Mouse (Mus musculus): ENCODE data around the gene Kif23.

Kif23 gene

DNA sequence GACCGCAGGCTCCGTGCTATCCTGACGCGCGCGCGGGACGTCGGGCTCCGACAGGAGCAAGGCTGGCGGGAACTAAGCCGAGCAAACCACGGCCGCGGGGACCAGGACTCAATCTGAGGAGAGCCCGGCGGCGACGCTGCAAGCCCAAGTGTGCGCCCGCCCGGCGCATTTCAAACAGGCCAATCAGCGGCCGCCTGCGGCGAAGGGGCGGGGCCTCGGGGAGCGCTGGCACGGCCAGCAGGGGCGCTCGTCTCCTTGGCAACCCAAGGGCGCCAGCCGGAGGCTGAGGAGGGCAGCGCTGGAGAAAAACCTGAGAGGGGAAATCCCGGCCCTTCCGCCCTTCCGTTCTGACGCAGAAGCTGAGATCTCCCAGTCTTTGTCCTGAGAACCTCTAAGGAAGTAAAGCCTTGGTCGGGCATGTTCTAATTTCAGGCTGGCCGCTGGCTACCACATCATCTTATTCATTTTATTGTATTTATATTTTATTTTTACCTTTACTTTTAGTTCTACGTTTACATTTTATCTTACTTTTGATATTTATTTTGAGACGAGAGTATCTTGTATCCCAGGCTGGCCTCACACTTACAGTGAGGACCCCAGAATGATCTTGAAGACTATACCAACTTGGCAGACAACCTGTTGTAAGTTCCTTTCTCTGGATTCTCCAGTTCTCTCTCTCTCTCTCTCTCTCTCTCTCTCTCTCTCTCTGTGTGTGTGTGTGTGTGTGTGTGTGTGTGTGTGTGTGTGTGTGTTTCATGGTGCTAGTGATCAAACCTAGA lies at the start of gene Kif23:
Gene Kif23 (minus strand): TSS at position 152 of the 779 bp plus-strand sequence.
- DNase-seq, result peak; percentile 99

DNA sequence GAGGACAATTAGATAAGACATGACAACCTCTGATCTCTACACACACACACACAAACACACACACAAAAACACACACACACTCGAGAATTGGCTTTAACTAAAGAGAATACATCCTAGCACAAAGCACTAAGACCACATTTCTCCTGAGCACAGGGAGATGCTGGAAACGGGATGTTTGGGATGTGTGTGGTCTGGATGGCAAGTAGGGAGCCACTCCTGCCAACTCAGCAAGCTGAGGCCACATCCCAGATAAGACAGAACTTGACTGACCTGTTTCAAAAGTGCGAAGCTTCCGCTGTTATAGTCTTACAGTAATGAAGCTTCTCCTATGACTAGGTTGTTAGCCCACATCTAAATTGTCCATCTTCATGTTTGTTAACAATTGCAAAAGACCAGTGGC lies 44.6 kb upstream of the Kif23 start:
- no peak for DNase-seq

DNA sequence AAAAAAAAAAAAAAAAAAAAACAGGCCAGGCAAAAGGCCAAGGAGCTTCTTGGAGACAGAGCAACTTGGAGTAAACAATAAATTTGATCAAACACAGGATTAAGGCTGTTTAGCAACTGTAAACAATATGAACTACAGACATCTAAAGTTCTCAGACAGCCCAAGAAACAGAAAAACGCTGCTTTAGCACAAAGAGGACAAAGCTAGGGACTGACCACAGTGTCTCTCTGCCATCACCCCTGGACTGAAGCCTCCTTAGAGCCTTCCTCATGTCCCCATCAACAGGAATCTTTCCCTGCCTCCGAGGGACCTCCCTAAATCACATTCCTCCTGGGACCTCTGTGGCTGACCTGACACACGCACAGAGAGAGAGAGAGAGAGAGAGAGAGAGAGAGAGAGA lies 44.2 kb upstream of the Kif23 start:
- no peak for DNase-seq

DNA sequence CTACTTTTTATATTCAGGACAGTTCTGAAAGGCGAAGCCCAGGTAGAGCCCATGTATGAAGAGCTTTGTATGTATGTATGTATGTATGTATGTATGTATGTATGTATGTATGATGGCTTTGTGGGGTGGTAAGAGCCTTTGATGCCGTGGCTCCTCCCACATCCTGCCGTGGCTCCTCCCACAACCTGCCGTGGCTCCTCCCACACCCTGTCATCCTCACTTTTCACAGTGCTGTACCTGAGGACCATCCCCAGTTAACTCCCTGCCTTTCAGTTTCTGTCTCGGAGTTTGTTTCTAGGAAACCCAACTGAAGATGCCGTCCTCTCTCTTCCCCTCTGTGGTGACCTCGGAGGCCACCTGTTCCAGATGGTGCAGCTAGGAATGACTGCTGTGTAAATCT lies 39.5 kb upstream of the Kif23 start:
- DNase-seq, result peak; percentile 52

GRCm38 (mm10) chr9:61985183-61985863 lies 38.7 kb upstream of the Kif23 start:
- peak; percentile 77 for DNase-seq

GRCm38 (mm10) chr9:61982940-61983620 lies 36.5 kb upstream of the Kif23 start:
- DNase-seq, result peak; percentile 54

- no peak for DNase-seq
Measured at GRCm38 (mm10) chr9:61981876-61982275, 35.3 kb upstream of the Kif23 start.

DNA sequence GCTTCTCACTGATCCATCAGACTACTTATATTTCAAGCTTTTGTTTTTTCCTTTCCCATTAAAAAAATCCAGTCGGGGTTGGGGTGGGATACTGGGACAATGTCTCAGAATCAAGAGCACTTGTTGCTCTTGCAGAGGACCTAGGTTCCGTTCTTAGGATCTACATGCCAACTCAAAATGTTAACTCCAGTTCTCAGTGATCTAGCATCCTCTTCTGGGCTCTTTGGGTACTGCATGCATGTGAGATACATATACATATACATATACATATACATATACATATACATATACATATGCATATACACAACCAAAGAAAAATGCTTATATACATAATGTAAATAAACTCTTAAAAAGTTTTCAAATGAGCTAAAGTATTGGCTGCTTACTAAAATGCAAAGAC lies 33.4 kb upstream of the Kif23 start:
- no peak for DNase-seq

- DNase-seq, result no peak
Measured at GRCm38 (mm10) chr9:61977258-61977945, 30.8 kb upstream of the Kif23 start.

- no peak for DNase-seq
Measured at GRCm38 (mm10) chr9:61972031-61972430, 25.5 kb upstream of the Kif23 start.

- DNase-seq, result no peak
Measured at GRCm38 (mm10) chr9:61971045-61971444, 24.5 kb upstream of the Kif23 start.

DNA sequence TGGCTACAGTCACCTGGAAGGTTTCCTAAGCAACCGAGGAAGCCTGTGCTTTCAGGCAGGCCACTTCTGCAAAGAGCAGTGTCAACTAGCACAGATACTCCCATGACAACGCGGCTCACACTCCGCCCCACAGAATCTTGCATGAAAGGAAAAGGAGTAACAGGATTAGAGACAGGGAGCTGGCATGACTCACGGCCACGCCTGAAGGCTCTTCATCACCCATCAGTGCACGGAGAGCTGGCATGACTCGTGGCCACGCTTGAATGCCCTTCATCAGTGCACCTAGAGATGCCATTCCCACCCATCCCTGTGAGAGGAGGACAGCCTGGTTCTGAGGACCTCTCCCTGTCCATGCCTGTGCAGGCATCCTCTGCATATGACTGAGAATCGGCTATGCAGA lies 20.8 kb upstream of the Kif23 start:
- no peak for DNase-seq

DNA sequence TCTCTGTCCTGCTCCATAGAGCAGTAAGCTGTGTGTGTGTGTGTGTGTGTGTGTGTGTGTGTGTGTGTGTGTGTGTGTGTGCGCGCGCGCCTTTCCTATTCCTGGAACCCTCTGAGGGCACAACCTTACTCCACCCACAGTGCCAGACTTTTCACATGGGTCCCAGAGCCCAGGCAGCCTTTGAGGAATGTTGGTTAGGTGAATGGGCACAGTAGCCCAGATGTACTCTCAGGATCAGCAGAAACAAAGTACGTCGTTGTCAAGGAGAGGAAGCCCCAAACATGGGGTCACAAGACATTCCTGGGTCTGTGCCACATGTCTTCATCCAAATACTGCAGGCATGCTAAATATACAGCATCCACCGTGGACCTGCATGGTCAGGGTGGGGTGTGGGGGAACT lies 19.4 kb upstream of the Kif23 start:
- DNase-seq, result no peak

- peak; percentile 82 for DNase-seq
Measured at GRCm38 (mm10) chr9:61965411-61965930, 18.9 kb upstream of the Kif23 start.

DNA sequence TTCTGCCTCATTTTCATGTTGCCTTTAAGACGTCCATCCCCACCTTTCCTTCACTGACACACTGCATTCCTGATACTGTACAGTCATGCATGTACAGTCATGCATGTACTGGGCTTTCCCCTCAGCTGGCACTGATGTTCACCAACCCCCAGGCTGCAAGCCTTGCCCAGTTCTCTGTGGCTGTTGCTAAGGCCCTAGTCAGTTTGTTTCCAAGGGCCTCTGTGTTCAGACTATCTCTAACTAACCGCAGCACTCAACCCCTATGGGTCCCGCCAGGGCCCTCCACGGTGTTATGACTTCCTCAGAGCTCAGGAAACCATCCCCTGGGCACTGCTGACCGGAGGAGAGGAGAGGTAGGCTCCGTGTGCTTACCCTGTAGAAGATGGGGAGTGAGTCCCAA lies 16.8 kb upstream of the Kif23 start:
- no peak for DNase-seq

- peak; percentile 20 for DNase-seq
Measured at GRCm38 (mm10) chr9:61961181-61961580, 14.6 kb upstream of the Kif23 start.

DNA sequence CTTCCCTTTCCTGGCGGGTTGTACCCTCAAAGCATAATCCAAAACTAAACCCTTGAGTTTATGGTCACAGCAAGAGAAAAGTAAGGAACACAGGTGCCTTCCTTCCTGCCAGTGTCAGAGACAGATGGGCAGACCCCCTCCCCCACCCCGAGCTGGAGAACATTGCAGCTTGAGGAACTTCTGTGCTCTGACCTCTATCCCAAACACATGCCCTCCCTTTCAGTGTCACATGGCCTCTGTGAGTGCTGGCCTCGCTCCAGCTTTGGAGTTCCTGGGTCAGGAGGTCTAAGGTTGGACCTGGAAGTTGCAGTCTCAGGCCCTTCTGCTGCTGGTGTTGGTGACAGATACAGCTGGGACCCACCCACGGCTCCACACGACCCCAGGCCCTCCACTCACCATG lies 14.2 kb upstream of the Kif23 start:
- DNase-seq, result peak; percentile 54

DNA sequence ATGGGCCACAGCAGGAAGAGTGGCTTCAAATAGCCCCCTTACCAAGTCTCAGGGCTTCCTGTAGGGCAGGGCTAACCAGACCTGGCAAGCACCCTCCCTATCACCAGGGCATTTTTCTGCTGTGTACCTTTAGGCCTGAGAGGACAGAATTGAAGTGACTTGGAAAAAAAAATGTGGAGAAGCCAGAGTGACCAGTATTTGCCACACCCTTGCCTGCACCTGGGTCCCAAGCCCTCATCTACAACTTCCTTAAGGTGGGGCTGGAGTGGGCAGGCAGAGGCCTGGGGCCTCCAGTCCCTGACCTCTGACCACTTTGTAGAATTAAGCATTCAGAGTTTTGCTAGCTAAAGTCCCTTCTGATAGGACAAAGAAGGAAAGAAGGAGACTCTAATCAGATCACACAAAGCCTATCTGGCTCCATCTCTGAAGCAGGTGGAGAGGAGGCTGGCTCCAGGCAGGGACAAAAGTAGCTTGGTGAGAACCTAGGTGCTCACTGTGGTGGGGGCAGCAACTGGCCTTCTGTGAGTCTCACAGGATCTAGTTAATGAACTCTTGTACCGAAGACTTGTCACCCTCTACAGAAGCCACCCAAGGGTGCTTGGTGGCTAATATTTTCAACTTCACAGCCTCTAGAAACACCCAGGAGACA lies 13.5 kb upstream of the Kif23 start:
- DNase-seq, result no peak

DNA sequence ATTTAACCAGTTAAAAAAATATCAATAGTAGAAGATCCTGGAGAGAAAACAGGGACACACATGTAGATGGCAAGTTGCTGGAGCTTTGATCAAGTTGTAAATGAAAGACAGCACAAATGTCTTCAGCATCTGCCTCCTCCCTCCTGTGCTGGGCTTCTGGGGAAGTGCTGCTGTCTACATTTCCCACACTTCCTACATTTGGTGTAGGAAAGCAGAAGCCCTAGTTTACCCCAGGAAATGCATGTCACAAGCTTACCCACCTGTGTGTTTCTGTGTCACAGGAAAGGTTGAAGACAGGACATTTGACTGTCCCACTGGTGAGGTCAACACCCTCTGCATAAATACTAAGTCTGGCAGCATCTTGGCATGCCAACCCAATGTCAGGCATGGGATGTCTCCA lies 8.1 kb upstream of the Kif23 start:
- no peak for DNase-seq

DNA sequence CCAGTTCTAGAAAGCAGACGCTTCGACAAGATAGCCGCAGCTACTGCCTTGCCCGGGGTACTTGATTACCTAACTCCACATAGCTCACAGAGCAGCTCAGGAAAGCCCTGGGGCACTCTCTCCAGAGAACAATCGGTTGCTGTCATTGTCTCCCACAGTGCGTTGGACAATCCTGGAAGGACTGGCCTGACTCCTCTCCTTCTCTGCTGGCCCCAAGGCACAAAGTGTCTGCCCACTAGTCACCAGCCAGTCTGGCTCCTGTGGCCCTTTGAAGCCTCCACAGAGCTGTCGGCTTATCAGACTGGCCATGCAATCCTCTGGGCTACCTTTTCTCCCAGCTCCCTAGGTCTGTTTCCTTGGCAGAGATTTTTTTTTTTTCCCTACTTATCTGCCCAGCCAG lies 5.7 kb upstream of the Kif23 start:
- no peak for DNase-seq

DNA sequence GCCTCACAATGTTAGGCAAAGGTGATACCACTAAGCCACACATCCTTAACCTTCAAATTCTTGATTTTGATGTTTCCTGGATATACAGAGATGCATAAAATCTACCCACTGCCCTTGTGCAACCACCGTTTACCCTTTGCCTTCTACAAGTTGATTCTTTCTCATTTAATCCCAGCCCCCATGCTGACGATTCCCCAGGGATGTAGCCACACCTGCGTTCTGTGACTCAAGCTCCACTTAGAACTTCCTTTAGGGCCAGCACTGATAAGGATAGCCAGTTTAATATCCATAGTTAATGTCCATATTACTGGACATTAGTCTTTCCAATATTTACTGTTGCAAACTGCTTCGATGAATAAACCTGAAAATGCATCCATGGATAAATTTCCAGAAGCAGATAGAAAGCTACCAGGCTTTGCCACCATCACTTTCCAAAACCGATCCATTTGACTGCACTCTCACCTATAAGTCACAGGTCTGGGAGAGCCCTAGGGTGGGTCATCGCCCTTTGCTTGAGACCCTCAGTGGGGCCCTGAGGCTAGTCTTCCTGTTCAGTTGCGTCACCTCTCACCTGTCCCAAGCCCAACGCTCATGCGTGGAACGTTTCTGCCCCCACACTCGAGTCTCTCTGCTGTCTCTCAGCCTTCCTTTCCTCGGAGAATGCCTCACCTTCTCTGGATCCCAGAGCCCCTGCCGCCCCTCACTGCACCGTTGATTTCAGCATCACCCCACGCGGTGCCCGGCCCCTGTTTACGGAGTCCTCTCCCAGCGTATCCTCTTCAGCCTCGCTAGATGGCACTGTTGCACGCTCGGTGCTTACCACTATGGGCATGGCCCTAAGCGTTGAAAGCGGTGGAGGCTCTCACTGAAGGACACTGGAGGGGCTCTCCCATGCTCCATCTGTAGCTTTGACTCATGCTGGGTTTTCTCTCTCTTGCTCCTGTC lies 1.1 kb upstream of the Kif23 start:
- peak; percentile 82 for DNase-seq

Measured in thymus, postnatal 14 days (tissue).